Mouse (Mus musculus): ENCODE measurements around the gene Neurod4.
A peak's percentile ranks its signal among the peaks of the same experiment; 100 is the strongest.
"Not testable (repeated sequence)": the region's sequence is repeated elsewhere in the genome, so short reads cannot be mapped to it uniquely, and the experiment has no call there.

The Neurod4 gene

DNA sequence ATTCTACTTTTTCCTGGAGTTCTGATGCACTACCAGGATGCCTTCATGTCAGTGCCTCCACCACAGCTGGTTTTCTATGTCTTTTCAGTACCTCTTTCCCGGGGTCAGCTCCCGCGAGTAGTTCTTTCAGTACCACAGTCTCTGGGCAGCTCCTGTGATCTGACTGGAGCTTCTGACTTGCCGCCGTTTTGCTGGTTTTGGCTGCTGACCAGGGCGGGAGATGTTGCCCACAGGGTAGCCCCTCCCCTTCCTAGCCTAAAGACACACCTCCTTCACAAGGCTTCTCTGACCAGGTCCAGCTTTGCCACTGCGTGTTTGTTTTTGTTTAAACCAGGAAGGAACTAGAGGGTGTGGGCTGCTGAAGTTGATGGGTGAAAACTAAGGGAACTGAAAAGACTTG, at the start of gene Neurod4:
Gene Neurod4 (minus strand): TSS at position 175 of the 400 bp plus-strand sequence.
- DNase-seq: no peak

DNA sequence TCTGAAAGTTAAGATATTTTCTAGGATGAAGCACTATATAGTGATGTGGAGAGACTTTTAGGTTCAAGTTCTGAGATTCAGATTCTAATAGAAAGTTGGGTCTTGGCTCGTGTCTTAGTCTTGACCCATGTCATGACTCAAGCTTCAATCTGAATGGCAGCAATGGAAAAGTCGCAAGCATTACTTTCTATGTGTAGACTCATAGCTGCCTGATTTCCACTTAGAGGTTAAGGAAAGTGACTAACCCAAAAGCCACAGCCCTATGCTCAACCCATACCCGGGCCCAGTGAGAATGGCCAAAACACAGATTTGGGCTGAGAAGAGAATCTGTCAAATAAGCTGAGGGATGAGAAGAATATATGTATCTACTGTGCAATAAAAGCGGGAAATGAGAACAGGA, 44.2 kb upstream of the Neurod4 start:
- no peak for DNase-seq

DNA sequence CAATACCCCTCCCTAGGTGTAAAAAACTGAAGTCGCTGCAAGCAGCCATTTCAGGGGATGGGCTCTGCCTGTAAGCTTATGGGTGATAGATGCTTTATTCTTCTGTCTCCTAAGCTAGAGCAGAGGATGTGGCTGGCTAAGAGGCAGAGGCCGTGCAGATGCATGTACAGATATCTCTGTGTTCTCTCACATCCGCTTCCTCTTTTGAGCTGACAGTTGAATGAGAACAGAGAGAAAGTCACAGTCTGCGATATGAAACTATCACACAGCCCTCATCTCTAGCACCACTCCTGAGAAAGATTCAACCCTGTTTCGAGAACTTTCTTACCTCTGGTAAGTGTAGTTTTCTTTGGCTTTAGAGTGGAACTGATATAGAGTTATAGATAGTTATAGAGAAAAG, 42.6 kb upstream of the Neurod4 start, which contains the start of gene Tespa1:
Gene Tespa1 (plus strand): TSS at position 234 of the 400 bp plus-strand sequence.
- DNase-seq: no peak

DNA sequence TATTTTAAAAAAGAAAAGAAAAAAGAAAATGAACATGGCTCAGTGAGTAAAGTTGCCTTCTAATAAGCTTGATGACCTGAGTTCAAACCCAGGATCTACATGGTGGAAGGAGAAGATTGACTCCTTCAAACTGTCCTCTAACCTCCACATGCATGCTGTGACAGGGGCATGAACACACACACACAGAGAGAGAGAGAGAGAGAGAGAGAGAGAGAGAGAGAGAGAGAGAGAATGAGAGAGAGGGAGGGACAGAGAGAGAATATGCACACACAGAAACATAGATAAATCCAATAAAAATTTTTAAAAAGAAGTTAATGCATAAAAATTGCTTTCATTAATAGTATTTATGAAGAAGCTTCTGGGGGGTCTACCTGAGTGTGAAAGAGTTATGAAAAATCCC, 42.0 kb upstream of the Neurod4 start:
- no peak for DNase-seq

DNA sequence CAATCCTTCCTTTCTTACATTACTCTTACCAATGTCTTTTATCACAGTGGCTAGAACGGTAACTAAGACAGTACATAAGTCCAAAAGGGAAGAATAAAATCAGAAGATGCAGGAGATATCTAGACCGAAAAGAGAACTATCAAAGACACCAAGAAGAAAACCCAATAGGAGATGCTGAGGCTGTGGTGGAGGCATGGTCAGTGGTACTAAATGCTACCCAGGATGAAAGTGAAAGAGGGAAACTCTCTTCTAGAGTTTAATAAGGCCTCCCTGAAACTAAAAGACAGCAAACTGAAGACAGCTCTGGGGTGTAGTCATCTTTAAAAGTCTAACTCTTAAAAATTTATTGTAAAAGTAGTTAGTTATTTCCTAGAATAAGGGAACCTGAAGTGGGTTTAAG, 40.7 kb upstream of the Neurod4 start:
- no peak for DNase-seq

DNA sequence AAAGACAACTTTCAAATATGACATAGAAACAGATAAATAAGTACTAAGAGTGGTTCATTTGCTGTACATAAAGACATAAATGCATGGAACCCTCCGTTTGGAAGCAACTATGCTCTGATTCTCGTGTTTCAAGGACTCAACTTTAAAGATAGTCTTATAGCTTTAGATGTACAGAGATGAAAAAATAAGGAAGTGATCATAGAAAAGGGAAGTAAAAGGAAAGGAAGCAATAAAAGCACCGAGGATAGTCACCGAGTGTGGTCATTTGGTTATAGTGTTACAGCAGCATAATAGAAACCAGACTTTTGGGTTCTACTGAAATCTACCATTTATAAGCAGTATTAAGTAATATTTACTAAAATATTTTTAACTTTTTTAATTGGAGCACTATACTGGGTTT, 38.7 kb upstream of the Neurod4 start:
- no peak for DNase-seq

DNA sequence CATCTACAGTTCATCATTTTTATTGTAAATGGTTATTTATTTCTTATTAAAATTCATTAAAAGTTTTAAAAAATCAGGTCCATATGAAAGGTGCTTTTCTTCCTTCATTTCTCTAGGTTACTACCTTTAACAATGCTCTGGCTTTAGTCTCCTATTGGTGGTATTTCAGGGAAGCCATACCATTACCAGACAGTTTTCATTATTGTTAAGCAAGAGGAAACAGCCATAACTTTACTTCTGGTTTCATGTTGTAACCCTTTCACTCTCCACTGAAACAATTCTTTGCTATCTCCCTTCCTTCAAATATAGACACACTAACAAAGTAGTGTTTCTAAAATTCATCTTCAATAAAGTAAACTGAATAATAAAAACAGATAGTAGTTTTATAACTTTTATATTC, 35.8 kb upstream of the Neurod4 start:
- DNase-seq: no peak

DNA sequence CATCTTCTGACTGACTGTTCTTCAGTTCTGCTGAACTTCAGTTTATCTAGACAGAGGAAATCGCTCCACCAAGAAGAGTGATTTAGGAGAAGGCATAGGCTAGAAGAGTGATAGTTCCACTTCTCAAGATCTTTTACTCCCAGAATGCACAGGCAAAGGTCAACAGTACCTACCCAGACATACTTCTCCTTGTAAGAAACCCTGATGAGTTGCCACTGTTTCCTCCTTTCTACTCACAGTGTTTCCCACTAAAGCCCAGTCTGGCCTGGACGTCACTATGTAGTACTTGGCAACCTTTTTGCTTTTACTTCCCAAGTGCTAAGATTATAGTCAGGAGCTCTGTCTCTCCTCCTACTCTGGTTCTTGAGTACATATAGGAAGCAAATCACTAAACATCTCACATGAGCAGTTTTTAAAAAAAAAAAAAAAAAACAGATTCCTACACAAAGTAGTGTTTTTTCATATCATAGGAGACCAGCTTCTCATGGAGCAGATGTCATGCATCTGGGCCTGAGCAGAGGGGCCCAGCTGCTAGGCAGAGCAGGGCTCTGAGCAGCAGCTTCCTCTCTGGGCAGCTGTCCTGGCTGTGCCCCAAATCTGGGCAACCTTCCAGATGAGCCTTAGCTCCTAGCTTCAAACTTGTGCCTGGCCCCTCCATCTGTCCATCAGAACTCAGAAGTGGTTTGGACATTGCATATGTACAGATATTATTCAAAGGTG, 34.2 kb upstream of the Neurod4 start:
- no peak for DNase-seq

DNA sequence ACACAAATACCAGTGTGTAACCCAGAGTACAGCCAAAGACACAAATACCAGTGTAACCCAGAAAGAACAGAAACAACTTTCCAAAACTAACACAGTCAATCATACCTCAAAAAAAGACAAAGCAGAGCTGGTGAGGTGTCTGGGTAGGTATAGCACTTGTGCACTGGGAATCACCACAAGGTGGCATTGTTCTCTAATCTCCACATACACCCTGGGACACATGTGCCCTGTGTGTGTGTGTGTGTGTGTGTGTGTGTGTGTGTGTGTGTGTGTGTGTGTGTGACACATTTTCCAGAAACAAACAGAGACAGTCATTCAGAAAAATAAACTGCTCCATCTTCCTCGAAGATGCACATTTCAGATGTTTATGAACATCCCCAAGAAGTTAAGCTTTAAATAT, 33.5 kb upstream of the Neurod4 start:
- DNase-seq: no peak

DNA sequence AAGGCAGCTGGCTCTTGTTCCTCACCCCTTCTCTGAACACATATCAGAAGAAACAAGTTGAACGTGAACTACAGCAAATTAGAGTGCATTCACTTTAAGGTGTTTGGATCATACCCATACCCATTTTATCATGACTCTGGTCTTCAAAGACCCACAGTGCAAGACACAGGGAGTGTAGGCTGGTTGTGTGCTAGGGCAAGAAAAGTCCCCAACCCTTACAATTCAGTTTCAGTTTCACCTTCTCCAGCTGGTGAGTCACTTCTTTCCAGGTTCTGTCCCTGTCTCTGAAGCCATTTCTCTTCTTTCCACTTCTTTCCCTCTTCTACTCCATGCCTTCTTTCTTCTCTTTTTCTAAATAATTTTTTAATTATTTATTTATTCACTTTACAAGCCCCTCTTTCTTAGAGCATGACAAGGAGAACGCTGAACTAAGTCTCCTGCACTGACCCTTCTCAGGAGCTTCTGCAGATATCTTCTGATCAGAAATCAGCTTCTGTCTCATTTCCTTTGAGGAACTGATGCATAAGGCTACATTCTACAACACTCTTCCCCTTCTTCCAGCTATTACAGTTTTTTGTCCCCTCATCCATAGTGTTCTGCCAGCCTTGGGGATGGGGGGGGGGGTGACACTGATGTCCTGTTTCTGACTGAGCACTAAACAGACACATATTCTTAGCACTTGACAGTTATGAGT, 31.6 kb upstream of the Neurod4 start:
- DNase-seq: no peak

DNA sequence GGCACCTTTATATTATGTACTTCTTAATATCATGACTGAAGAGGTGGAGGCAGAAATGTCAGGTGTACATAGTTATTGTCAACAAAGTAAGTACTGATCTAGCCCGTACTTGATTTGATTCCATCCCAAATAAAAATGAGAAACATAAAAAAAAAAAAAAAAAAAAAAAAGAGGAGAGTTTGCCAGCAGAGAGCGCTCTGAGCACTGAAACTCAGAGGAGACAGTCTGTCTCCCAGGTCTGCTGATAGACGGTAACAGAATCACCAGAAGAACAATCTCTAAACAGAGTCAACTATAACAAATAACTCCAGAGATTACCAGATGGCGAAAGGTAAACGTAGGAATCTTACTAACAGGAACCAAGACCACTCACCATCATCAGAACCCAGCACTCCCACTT, 24.1 kb upstream of the Neurod4 start:
- not testable (repeated sequence) for DNase-seq

DNA sequence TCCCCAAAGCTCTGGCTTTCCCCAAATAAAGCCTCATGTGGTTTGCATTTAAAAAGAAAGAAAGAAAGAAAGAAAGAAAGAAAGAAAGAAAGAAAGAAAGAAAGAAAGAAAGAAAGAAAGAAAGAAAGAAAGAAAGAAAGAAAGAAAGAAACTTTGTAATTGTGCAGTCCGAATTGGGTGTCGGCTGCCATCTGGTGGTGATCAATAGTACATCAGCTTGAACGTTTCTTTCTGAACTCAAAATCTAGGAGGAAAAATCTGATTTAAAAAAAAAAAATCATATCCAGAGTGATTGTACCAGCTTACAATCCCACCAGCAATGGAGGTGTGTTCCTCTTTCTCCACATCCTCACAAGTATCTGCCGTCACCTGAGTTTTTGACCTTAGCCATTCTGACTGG, 18.7 kb upstream of the Neurod4 start:
- DNase-seq: peak; percentile 8 to 41

DNA sequence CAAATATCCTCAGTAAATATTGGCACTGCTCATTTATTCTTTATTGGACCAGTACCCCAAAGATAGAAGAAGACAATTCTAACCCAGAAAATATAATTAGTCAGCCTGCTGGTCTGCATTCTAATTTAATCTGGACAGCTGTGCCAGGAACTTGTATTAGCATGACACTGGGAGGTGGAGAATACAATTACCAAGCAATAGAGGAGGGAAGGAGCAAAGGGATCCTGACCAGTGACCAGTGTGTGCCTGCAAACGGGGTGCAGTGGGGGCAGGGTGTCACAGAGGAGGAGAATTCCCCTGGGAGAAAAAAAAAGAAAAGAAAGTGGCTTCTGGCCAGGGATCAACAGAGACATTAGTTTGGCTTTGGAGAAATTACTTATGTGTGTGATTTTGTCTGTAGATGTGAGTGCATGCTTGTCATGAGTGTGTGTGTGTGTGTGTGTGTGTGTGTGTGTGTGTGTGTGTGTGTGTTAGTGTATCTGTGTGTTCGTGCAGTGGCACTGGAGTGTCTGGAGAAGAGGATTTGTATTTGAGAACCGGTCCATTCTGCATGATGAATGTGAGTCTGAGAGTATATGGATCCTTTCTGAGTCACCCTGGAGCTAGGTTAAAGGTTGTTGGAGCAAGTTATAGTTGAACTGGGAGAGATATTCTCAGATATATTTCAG, 13.8 kb upstream of the Neurod4 start:
- no peak for DNase-seq

DNA sequence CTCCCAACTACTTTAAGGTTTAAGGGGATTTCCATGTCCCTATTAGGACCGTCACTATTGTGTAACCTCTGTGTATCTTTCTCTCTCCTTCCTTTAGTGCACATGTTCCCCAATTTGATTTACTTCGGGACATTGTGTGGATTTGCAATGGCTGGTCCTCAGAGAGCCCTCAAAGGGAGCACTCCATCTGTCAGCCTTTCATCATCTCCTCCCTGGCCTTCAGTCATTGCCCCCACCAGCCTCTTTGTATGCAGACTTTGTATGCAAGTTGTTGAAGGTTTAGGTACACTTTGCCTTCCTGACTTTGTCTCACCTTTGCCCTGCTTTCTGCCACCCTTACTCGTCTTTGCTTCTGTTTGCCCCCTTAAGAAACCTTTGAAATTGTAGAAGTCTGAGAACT, 8.0 kb upstream of the Neurod4 start:
- DNase-seq: no peak

DNA sequence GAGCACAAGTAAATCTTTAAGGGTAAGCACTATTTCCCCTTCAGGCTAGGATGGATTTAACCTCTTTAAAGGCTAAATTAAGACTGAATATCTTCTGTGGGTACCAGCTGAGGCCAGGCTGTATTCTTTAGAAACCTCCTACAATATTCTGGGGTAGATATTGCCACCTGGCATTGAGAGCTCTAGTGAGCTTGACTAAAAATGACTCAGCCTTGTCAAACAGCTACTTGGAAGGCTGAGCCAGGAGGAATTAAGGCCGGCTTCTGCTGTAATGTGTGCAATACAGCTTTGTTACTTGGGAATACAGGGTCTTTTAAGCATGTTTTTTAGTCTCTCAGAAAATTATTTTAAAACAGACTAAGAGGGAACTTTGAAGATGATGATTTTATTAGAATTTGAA, 7.2 kb upstream of the Neurod4 start:
- DNase-seq: no peak

DNA sequence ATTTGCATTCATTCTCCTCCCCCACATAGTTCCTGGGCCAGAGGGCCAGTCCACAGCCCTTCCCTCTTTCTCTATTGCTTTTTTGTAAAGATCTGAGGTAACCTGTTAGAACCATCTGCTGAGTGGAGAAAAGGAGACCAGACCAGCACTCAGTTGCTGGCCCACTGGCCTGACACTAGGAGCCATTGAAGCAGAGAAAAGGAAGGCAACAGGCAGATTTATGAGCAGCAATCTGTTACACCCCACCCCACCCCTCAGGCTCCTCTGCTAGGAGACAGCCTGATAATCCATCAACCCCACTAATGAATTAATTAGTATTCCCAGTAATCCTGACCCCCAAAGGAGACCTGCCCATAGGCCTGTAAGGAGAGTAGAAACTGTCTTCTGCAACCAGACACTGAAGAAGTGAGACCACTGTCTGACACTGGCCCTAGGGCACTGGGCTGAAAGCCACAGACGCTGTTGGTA, 2.0 kb upstream of the Neurod4 start:
- DNase-seq: no peak

DNA sequence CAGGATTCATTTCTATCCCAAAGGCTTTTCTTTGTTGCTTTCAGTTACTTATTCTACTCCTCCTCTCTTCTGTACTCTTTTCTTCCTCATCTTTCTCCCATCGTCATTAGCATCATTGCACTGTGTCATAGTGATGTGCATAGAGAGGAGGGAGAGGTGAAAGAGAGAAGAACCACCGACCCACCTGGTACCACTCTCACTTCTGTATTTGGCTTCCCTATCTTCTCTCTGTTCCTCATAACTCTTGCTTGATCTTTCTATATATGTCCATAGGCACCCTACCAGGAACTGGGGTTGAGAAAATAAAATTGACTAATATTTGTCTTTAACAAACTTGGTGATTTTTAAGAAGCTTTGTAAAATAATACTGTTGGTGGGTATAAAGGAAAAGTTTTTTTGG, 3.5 kb downstream of the Neurod4 start:
- DNase-seq: no peak

DNA sequence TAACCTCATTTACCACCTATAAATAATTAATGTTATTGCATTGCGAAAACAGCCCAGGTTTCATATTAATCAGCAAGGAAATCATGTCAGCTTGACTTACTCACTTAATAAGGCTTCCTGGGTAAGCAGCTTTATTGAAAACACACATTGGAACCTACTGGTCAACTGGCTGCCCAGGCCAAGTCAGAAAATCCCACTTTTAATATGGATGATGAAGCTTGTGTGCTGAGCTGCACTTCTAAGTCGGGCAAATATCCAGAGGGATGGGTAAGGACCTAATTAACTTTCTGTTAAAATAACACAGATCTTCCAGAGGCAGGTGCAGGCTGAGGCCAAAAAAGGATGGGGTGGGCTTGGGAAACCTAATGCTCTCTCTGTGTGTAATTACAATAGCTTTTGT, 4.3 kb downstream of the Neurod4 start:
- no peak for DNase-seq

DNA sequence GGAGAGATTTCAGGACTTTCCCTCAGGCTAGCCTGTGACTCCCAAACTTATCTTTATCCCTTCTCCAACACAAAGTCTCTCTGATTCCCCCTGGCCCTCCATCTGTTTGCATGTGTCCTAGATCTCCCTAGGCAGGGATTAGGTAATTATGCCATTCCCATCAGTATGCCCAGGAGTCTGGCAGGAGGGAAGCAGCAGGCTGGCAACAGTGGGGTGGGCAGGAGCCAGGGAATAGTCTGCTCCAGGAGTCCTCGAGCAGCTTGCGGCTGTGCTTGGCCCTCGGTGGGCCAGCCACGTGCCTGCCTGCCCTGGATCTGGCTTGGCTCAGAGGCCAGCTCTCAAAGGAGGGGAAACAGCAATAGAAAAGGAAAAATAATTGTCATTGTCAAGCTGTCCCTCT, 16.8 kb downstream of the Neurod4 start:
- DNase-seq: peak; percentile 64 to 69

DNA sequence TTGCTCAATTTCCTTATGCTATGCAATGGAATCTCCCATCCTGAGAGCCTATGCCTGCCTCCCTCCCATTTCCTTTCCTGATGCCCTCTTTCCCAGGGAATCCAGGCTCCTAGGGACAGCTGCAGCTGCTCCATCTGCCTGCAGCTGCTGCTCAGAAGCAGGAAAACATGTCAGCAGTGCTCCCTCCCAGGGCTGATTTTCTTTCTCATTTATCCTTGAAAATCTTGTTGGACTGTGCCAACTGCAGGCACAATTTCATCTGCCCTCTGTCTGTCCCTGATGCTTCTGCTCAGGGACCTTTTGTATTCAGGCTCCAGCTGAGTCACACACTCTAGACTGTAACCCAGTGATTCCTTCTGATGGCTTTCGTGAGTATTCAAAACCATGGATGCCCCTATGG, 20.6 kb downstream of the Neurod4 start:
- no peak for DNase-seq

DNA sequence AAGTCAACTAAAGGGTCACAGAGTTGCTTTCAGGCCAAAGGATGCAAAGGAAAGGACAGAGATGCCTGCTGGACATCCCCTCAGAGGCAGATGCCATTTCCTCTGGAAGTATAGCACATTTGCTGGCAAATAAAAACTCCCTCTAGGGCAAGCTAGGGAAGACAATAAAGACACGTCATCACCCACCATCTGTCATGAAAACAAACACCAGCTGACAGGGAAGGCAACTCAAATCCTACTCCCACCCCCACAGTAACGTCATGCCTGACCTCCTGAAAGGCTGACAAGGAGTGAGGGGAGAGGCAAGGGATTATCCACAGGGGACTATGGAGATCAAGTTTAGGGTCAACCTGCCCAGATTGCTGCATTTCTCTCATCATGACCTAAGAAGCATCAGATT, 35.8 kb downstream of the Neurod4 start:
- peak; percentile 23 to 25 for DNase-seq

DNA sequence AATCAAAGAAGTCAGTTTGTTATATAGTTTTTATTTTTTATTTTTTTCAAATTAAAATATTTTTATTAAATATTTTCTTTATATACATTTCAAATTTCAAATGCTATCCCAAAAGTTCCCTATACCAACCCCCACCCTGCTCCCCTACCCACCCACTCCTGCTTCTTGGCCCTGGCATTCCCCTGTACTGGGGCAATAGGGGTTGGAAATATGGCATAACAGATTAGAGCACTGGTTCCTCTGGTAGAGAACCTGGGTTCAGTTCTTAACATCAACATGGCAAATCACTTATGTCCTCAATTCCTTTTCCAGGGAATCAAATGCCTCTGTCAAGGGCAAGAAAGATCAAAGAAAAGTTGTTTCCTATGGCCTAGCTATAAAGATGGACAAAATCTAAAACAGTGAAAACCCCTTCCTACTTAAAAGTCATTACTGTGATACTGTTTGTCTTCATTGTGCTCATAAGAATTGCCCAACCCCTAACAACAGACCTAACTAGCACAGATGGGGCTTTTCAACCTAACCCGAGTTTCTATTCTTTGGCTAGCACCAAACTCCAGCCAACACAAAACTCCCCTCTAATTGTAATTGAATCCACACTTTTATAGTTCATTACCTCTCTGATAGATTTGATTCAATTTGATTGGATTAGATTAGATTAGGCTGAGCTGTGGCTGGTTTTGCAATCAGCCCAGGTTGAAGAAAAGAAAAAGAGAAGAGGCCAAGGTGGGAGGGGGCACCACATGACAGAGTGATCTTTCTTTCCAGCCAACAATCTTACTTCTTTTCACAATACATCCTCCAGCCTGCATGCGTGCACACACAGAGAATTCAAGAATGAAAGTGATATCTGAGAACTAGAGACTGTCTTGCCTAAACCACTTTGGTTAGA, 41.5 kb downstream of the Neurod4 start:
- no peak for DNase-seq

DNA sequence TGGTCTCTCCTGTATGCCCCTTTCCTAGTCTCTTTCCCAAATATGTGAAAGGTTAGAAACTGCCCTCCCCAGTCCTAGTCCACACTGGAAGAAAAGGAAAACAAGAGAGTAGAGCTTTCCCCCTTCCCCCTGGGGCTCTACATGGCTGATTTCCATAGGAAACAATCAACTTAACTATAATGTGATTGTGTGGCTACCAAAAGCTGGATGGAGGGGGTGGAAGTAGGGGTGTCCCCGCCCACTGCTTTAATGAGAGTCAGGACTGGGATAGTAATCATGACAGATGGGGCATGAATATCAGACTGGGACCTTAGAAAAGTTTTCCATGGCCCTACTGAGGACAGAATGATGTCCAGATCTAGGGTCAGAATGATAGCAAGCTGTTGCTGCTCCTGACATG, 45.5 kb downstream of the Neurod4 start:
- no peak for DNase-seq

Measured in cerebellum, adult 18-20 months (tissue).